Mouse (Mus musculus) adrenal gland, postnatal 25 days (tissue): ENCODE measurements around the gene Kdm5a. TPM values are rescaled to one million over a fixed set of nuclear protein-coding genes. Genes with fewer than 3 reads are reported as not detected.

Experiments
- DNase-seq: peaks from one replicate; pipeline ENCODE4 v3.0.0; 2021; ENCODE audit warnings: mixed read lengths
- total RNA-seq: library from RNA; stranded (reverse); gene quantifications from 2 replicates; pipeline ENCODE4 v1.2.3, GENCODE M21; 2021

Kdm5a gene
- total RNA-seq, 1 experiment from 2014 or later: 63.3 TPM

DNA sequence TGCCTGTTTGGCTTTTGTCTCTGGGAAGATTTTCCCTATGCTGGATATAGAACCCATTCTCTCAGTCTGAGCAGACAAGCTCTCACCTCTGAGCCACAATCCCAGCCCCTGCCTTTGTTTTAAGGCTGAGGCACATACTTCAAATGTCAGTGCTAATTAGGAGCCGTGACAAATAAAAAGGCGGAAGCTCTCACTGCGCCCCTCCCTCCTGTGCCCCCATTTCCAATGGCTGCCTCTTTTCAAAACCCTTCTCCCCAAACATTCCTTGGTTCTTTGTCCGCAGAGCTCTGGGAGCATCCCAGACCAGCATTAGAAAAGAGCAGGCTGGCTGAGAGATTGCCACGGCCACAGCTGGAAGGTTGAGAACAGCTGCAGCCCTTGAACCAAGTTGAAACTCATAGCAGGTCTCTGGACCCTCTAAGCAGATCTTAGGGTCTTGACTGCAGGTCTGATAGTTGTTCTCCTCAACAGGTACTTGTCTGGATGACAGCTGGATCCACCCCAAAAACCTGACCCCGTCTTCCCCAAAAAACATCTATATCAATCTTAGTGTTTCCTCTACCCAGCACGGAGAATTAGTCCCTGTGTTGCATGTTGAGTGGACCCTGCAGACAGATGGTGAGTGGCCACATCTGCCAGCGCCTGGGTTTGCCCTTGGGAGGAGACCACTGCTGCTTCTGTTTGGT, 108.7 kb downstream of the Kdm5a start:
- DNase-seq: no peak

GRCm38 (mm10) chr6:120473427-120473826, 109.5 kb downstream of the Kdm5a start:
- no peak for DNase-seq

GRCm38 (mm10) chr6:120475288-120475687, 111.4 kb downstream of the Kdm5a start:
- no peak for DNase-seq

DNA sequence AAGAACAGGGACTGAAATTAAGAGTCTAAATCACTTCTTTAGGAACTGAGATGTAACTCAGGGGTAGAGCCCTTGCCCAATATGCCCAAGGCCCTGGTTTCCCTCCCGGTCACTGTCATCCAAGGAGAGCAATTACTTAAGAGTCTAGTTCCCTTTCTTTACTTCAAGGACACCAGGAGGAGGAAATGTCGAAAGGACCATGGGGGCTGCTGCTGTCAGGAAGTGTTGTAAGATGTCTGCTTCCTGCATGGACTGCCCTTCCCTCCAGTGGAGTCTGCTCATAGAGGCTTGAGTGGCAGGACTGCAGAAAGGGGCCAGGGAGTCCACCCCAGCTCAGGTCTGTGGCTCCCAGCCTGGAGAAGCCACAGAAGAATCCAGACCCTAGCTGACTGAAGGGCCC, 115.4 kb downstream of the Kdm5a start:
- DNase-seq: no peak

GRCm38 (mm10) chr6:120480361-120480760, 116.4 kb downstream of the Kdm5a start:
- DNase-seq: no peak

DNA sequence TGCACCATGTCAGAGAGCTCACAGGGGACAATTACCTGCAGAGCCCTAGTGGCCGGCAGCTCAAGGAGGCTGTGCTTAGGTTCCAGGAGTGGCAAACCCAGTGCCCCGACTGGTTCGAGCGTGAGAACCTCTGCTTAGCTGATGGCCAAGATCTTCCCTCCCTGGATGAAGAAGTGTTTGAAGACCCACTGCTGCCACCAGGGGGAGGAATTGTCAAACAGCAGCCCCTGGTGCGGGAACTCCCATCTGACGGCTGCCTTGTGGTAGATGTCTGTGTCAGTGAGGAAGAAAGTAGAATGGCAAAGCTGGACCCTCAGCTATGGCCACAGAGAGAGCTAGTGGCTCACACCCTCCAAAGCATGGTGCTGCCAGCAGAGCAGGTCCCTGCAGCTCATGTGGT, 117.6 kb downstream of the Kdm5a start:
- no peak for DNase-seq

GRCm38 (mm10) chr6:120482021-120482420, 118.1 kb downstream of the Kdm5a start:
- no peak for DNase-seq

GRCm38 (mm10) chr6:120482756-120483155, 118.8 kb downstream of the Kdm5a start:
- no peak for DNase-seq

- DNase-seq: peak; percentile 46
Observed at GRCm38 (mm10) chr6:120483211-120483626, 119.3 kb downstream of the Kdm5a start.

DNA sequence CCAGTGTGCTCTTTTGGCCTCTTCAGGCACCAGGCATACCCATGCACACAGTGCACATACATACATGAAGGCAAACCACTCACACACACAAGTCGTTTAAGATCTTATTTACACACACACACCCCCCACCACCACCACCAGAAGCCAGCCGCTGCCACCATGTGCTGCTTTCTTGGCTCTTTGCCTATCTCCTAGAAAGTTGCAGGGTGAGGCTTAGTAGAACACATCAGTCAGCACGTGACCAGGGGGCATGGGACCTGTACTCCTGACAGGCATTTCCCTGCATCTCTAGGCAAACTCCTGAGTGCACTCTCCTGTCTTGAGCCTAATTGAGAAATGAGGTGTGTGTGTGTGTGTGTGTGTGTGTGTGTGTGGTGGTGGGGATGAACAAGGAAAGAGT, 121.1 kb downstream of the Kdm5a start:
- DNase-seq: no peak

- no peak for DNase-seq
Observed at GRCm38 (mm10) chr6:120486051-120486510, 122.2 kb downstream of the Kdm5a start.

DNA sequence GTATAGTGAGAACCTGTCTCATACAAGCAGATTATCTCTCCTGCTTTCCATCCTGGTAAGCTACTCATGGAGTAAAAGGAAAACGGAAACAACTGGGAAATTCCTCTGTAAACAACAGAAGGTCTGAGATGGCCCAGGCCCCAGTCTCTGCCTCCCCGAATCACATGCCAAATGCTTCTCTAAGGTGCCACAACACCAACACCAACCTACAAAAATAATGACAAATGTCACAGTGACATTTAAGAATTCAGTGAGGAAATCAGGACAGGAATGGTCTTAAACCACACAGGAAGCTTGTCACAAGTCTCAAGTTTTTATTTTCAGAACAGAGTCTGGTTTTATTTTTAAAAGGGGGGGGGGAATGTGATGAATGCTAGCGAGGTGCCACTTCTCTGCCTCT, 124.7 kb downstream of the Kdm5a start:
- DNase-seq: no peak

DNA sequence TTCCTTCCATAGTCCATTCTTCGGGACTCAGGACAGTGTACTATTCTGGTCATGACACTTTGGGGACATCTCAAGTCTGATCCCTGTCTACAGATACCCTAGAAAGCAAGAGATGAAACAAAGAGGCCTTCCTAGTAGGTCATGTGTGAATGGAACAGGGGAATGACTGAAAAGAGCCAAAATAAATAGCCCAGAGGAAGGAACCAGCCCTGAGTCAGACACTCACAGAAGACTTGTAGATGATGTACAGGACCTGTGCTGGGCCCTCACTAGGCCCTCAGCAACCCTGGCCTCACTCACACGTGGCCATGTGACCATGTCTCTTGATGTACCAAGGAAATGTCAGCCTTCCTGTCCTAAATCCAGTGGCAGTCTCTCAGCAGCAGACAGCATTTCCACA, 125.5 kb downstream of the Kdm5a start:
- no peak for DNase-seq

DNA sequence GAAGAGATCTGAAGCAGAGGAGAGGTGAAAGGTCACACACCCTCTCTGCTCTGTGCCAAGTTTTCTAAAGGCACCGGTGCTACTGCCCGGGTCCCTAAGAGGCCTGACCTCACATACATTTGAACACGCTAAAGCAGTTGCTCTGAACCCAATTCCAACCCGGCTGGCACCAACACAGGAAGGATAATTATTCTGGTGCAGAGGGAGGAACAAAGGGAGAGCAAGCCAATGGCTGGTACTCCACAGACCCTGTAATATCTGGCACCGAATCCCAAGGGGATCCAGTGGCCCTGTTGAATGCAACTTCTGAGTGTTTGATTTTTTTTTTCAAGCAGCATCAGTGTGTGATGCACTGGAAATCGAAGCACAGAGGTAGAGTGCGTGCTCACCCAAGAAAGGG, 127.1 kb downstream of the Kdm5a start:
- no peak for DNase-seq

GRCm38 (mm10) chr6:120491862-120492498, 128.1 kb downstream of the Kdm5a start:
- no peak for DNase-seq

- peak; percentile 22 for DNase-seq
Observed at GRCm38 (mm10) chr6:120492499-120493373, 128.8 kb downstream of the Kdm5a start.

- DNase-seq: peak; percentile 45
Observed at GRCm38 (mm10) chr6:120493374-120494181, 129.7 kb downstream of the Kdm5a start, which contains the start of gene Tmem121b. TSS of gene Tmem121b (minus strand) at chr6:120493807.

Other genes starting within 250 kb of the Kdm5a start
- gene D330020A13Rik, start 69.8 kb upstream of the Kdm5a start, total RNA-seq: 0.61 TPM in 1 of 2 replicates, not detected in the other
- 8.0 TPM in 2 replicates for gene B4galnt3, start 69.6 kb upstream of the Kdm5a start, total RNA-seq
- gene Ccdc77, start 250 bp downstream of the Kdm5a start, total RNA-seq: 8.2 and 10.9 TPM in 2 replicates
- gene Il17ra, start 99.1 kb downstream of the Kdm5a start, total RNA-seq: 10.2 and 14.5 TPM in 2 replicates
- not detected in 2 replicates for gene Tmem121b, start 129.7 kb downstream of the Kdm5a start, total RNA-seq
- gene Hdhd5, start 167.2 kb downstream of the Kdm5a start, total RNA-seq: 28.5 and 37.4 TPM in 2 replicates